8 mouse cellular contexts compared by ENCODE assay signal in genomic region chr4:58985157-58985648, GRCm38 (mm10). TPM values are rescaled to one million over a fixed set of nuclear protein-coding genes. Genes with fewer than 3 reads are reported as not detected.
DNase-seq lines count a peak whose midpoint lies in the region; ATAC-seq and TF ChIP-seq lines count a peak whose summit lies in the region.

No protein-coding gene starts in this region.

- no peak overlapping the region for H3K4me3 ChIP-seq in hindbrain, embryonic 11.5 days (ENCODE audit: low read depth, low read length)
- H3K4me3 ChIP-seq in hindbrain, embryonic 13.5 days, result no peak overlapping the region
- H3K4me3 ChIP-seq in kidney, adult 2 months (ENCODE audit: insufficient read depth, low read depth, low read length), result no peak overlapping the region
- H3K4me3 ChIP-seq in limb, embryonic 11.5 days (ENCODE audit: low read depth, low read length), result no peak overlapping the region
- H3K4me3 ChIP-seq in midbrain, postnatal 0 days (ENCODE audit: low read depth, low read length), result no peak overlapping the region

- no peaks in the 10 kb centered on the region for H3K4me1 ChIP-seq in hindbrain, embryonic 11.5 days (replicated peaks; ENCODE audit: control insufficient read depth, insufficient read depth, low read length)
- H3K4me1 ChIP-seq in hindbrain, embryonic 13.5 days (replicated peaks), result peaks cover 10% of the 10 kb centered on the region
- peaks cover 9% of the 10 kb centered on the region for H3K4me1 ChIP-seq in kidney, adult 2 months (ENCODE audit: control insufficient read depth, insufficient read depth, low read length)
- peaks cover 2% of the 10 kb centered on the region; the same call in 1 of the 2 replicates for H3K4me1 ChIP-seq in limb, embryonic 11.5 days (ENCODE audit: control insufficient read depth, insufficient read depth, low read length)
- no peaks in the 10 kb centered on the region for H3K4me1 ChIP-seq in midbrain, postnatal 0 days (ENCODE audit: insufficient read depth, low read length)

- no peak for TF ChIP-seq POLR2A in kidney, adult 2 months (IDR thresholded peaks at IDR 0.05; ENCODE audit: low read depth, low read length)

- H3K4me2 ChIP-seq in hindbrain, embryonic 11.5 days (replicated peaks; ENCODE audit: low read depth, low read length), result no peak overlapping the region
- H3K4me2 ChIP-seq in hindbrain, embryonic 13.5 days, result no peak overlapping the region
- H3K4me2 ChIP-seq in limb, embryonic 11.5 days (ENCODE audit: low read depth, severe bottlenecking), result no peak overlapping the region
- H3K4me2 ChIP-seq in midbrain, postnatal 0 days (ENCODE audit: low read depth, low read length, poor library complexity, severe bottlenecking), result no peak overlapping the region

- peak; percentile 88 for TF ChIP-seq CTCF in kidney, adult 2 months (conservative IDR thresholded peaks at IDR 0.05; ENCODE audit: insufficient read depth, insufficient read length, low read depth, low read length)
- TF ChIP-seq CTCF in midbrain, postnatal 0 days (IDR thresholded peaks at IDR 0.05), result peak; percentile 85

- WGBS in hindbrain, embryonic 11.5 days, result 25% methylated on average over 7 of the region's 7 CpGs
- 27% methylated on average over 7 of the region's 7 CpGs for WGBS in hindbrain, embryonic 13.5 days
- WGBS in kidney, adult 2 months, result 13% methylated on average over 7 of the region's 7 CpGs
- 30% methylated on average over 7 of the region's 7 CpGs for WGBS in limb, embryonic 11.5 days
- WGBS in midbrain, postnatal 0 days, result 23% methylated on average over 7 of the region's 7 CpGs

- H3K9me3 ChIP-seq in hindbrain, embryonic 11.5 days (ENCODE audit: control insufficient read depth, low read length), result no peaks in the 10 kb centered on the region
- no peaks in the 10 kb centered on the region for H3K9me3 ChIP-seq in hindbrain, embryonic 13.5 days
- no peaks in the 10 kb centered on the region for H3K9me3 ChIP-seq in limb, embryonic 11.5 days (ENCODE audit: control insufficient read depth, low read length)
- H3K9me3 ChIP-seq in midbrain, postnatal 0 days (ENCODE audit: low read length), result no peaks in the 10 kb centered on the region

- H3K27ac ChIP-seq in hindbrain, embryonic 11.5 days (ENCODE audit: low read depth, low read length), result no peak overlapping the region
- no peak overlapping the region for H3K27ac ChIP-seq in hindbrain, embryonic 13.5 days
- H3K27ac ChIP-seq in kidney, adult 2 months (ENCODE audit: insufficient read depth, low read depth, low read length), result no peak overlapping the region
- H3K27ac ChIP-seq in limb, embryonic 11.5 days (replicated peaks; ENCODE audit: low read depth, low read length), result no peak overlapping the region
- H3K27ac ChIP-seq in midbrain, postnatal 0 days (ENCODE audit: low read depth, low read length), result no peak overlapping the region

- DNase-seq in hindbrain, embryonic 11.5 days (ENCODE audit: low spot score), result peak; percentile 89
- peak; percentile 72 for DNase-seq in cerebellum, adult 9-10 months
- DNase-seq in frontal cortex, postnatal 36 days (ENCODE audit: low spot score in 2 of 2), result peak; percentile 72 to 78
- DNase-seq in kidney, adult 2 months, result peak; percentile 77
- DNase-seq in limb, embryonic 11.5 days (ENCODE audit: low spot score), result peak; percentile 90
- DNase-seq in midbrain, postnatal 0 days (ENCODE audit: low spot score), result peak; percentile 75
- DNase-seq in spleen, postnatal 4 days (ENCODE audit: low spot score in 2 of 2), result peak; percentile 78 to 92

- peak; percentile 39; the same call in 1 of the 2 replicates for ATAC-seq in hindbrain, embryonic 11.5 days (ENCODE audit: low FRiP score)
- ATAC-seq in hindbrain, embryonic 13.5 days (ENCODE audit: low FRiP score), result no peak
- ATAC-seq in limb, embryonic 11.5 days (ENCODE audit: insufficient number of reproducible peaks, low FRiP score, low TSS enrichment, low read depth), result no peak
- no peak for ATAC-seq in midbrain, postnatal 0 days (ENCODE audit: low FRiP score)

- no peak overlapping the region for H3K9ac ChIP-seq in hindbrain, embryonic 11.5 days (ENCODE audit: low read depth, low read length)
- H3K9ac ChIP-seq in hindbrain, embryonic 13.5 days, result no peak overlapping the region
- H3K9ac ChIP-seq in limb, embryonic 11.5 days (ENCODE audit: low read length), result no peak overlapping the region
- H3K9ac ChIP-seq in midbrain, postnatal 0 days (replicated peaks; ENCODE audit: low read length, poor library complexity, severe bottlenecking), result no peak overlapping the region

- H3K36me3 ChIP-seq in hindbrain, embryonic 11.5 days (ENCODE audit: control insufficient read depth, insufficient read depth, low read length), result no peaks in the 10 kb centered on the region
- H3K36me3 ChIP-seq in hindbrain, embryonic 13.5 days, result no peaks in the 10 kb centered on the region
- H3K36me3 ChIP-seq in kidney, adult 2 months (ENCODE audit: control insufficient read depth, insufficient read depth, low read length), result no peaks in the 10 kb centered on the region
- no peaks in the 10 kb centered on the region for H3K36me3 ChIP-seq in limb, embryonic 11.5 days (ENCODE audit: control insufficient read depth, insufficient read depth, low read length)
- H3K36me3 ChIP-seq in midbrain, postnatal 0 days (ENCODE audit: insufficient read depth, low read length), result no peaks in the 10 kb centered on the region

- no peaks in the 10 kb centered on the region for H3K27me3 ChIP-seq in hindbrain, embryonic 11.5 days (ENCODE audit: control insufficient read depth, insufficient read depth, low read length)
- no peaks in the 10 kb centered on the region for H3K27me3 ChIP-seq in hindbrain, embryonic 13.5 days
- H3K27me3 ChIP-seq in kidney, adult 2 months (replicated peaks; ENCODE audit: control insufficient read depth, insufficient read depth, low read length), result no peaks in the 10 kb centered on the region
- H3K27me3 ChIP-seq in limb, embryonic 11.5 days (ENCODE audit: control insufficient read depth, insufficient read depth, low read length), result no peaks in the 10 kb centered on the region
- 0 out of 2 replicates have a peak, but pooled peaks cover 4% of the 10 kb centered on the region for H3K27me3 ChIP-seq in midbrain, postnatal 0 days (ENCODE audit: insufficient read depth, low read length)

RNA-seq across cellular contexts. Expression of gene Ptgr1, which starts 1.7 kb away (rescaled TPM):
- 17.4 and 19.5 TPM in 2 replicates for polyA plus RNA-seq in hindbrain, embryonic 11.5 days (2014; fragmentation: Nextera tagmentation; extraction: Ambion mirVana)
- 5.0 and 6.1 TPM in 2 replicates for polyA plus RNA-seq in hindbrain, embryonic 13.5 days (2015; fragmentation: Nextera tagmentation; extraction: Ambion mirVana)
- 2.8 and 3.5 TPM in 2 replicates for polyA plus RNA-seq in kidney, adult 2 months (2012; rRNA removed)
- 24.4 and 25.9 TPM in 2 replicates for polyA plus RNA-seq in limb, embryonic 11.5 days (2014; fragmentation: Nextera tagmentation; extraction: Ambion mirVana)
- 1.9 and 3.4 TPM in 2 replicates for total RNA-seq in midbrain, postnatal 0 days (2014; rRNA removed)
- polyA plus RNA-seq in midbrain, postnatal 0 days (2015; fragmentation: Nextera tagmentation; extraction: Ambion mirVana), result 3.1 and 3.4 TPM in 2 replicates

RNA-seq across cellular contexts. Expression of gene Dnajc25, which starts 9.7 kb away (rescaled TPM):
- polyA plus RNA-seq in hindbrain, embryonic 11.5 days (2014; fragmentation: Nextera tagmentation; extraction: Ambion mirVana), result 5.4 and 6.5 TPM in 2 replicates
- polyA plus RNA-seq in hindbrain, embryonic 13.5 days (2015; fragmentation: Nextera tagmentation; extraction: Ambion mirVana), result 5.5 and 6.4 TPM in 2 replicates
- polyA plus RNA-seq in kidney, adult 2 months (2012; rRNA removed), result 2.7 and 3.1 TPM in 2 replicates
- 7.4 and 8.9 TPM in 2 replicates for polyA plus RNA-seq in limb, embryonic 11.5 days (2014; fragmentation: Nextera tagmentation; extraction: Ambion mirVana)
- total RNA-seq in midbrain, postnatal 0 days (2014; rRNA removed), result 5.4 and 6.7 TPM in 2 replicates
- 7.5 and 10.6 TPM in 2 replicates for polyA plus RNA-seq in midbrain, postnatal 0 days (2015; fragmentation: Nextera tagmentation; extraction: Ambion mirVana)

RNA-seq across cellular contexts. Expression of gene Gm20503, which starts 17.8 kb away (rescaled TPM):
- 6.9 and 8.2 TPM in 2 replicates for polyA plus RNA-seq in hindbrain, embryonic 11.5 days (2014; fragmentation: Nextera tagmentation; extraction: Ambion mirVana)
- 9.2 and 10.6 TPM in 2 replicates for polyA plus RNA-seq in hindbrain, embryonic 13.5 days (2015; fragmentation: Nextera tagmentation; extraction: Ambion mirVana)
- not detected in 2 replicates for polyA plus RNA-seq in kidney, adult 2 months (2012; rRNA removed)
- polyA plus RNA-seq in limb, embryonic 11.5 days (2014; fragmentation: Nextera tagmentation; extraction: Ambion mirVana), result 9.7 TPM in 2 replicates
- total RNA-seq in midbrain, postnatal 0 days (2014; rRNA removed), result not detected in 2 replicates
- polyA plus RNA-seq in midbrain, postnatal 0 days (2015; fragmentation: Nextera tagmentation; extraction: Ambion mirVana), result 8.2 and 14.1 TPM in 2 replicates

RNA-seq across cellular contexts. Expression of gene Zkscan16, which starts 41.8 kb away (rescaled TPM):
- 0.73 and 0.93 TPM in 2 replicates for polyA plus RNA-seq in hindbrain, embryonic 11.5 days (2014; fragmentation: Nextera tagmentation; extraction: Ambion mirVana)
- 0.52 and 1.1 TPM in 2 replicates for polyA plus RNA-seq in hindbrain, embryonic 13.5 days (2015; fragmentation: Nextera tagmentation; extraction: Ambion mirVana)
- 0.11 TPM in 1 of 2 replicates, not detected in the other for polyA plus RNA-seq in kidney, adult 2 months (2012; rRNA removed)
- polyA plus RNA-seq in limb, embryonic 11.5 days (2014; fragmentation: Nextera tagmentation; extraction: Ambion mirVana), result 1.1 TPM in 2 replicates
- 4.9 and 7.6 TPM in 2 replicates for total RNA-seq in midbrain, postnatal 0 days (2014; rRNA removed)
- 2.2 and 2.4 TPM in 2 replicates for polyA plus RNA-seq in midbrain, postnatal 0 days (2015; fragmentation: Nextera tagmentation; extraction: Ambion mirVana)

RNA-seq across cellular contexts. Expression of gene Gng10, which starts 49.7 kb away (rescaled TPM):
- 99.2 and 104 TPM in 2 replicates for polyA plus RNA-seq in hindbrain, embryonic 11.5 days (2014; fragmentation: Nextera tagmentation; extraction: Ambion mirVana)
- 150 and 154 TPM in 2 replicates for polyA plus RNA-seq in hindbrain, embryonic 13.5 days (2015; fragmentation: Nextera tagmentation; extraction: Ambion mirVana)
- 6.4 and 7.1 TPM in 2 replicates for polyA plus RNA-seq in kidney, adult 2 months (2012; rRNA removed)
- polyA plus RNA-seq in limb, embryonic 11.5 days (2014; fragmentation: Nextera tagmentation; extraction: Ambion mirVana), result 118 and 124 TPM in 2 replicates
- 121 and 126 TPM in 2 replicates for total RNA-seq in midbrain, postnatal 0 days (2014; rRNA removed)
- 239 TPM in 2 replicates for polyA plus RNA-seq in midbrain, postnatal 0 days (2015; fragmentation: Nextera tagmentation; extraction: Ambion mirVana)
